Mouse (Mus musculus) hindbrain, postnatal 0 days (tissue): Measurements from ENCODE around the gene Specc1l. TPM values are rescaled to one million over a fixed set of nuclear protein-coding genes. Genes with fewer than 3 reads are reported as not detected.

ENCODE experiments used
- ATAC-seq: fragments of 200-750 bp; cut with Nextera tagmentation; 2 replicates; pipeline ENCODE4 v1.8.0; 2017; ENCODE audit warnings: mild to moderate bottlenecking, moderate TSS enrichment, moderate library complexity
- DNase-seq: peaks from one replicate; pipeline ENCODE4 v3.0.0-alpha.2; 2015; ENCODE audit warnings: low spot score
- H3K27ac ChIP-seq: fragments of 300-500 bp; sonication (generic); 2 replicates; pipeline ENCODE4 v1.5.1; 2014; ENCODE audit warnings: mild to moderate bottlenecking
- H3K27me3 ChIP-seq: fragments of 300-500 bp; sonication (generic); 2 replicates; pipeline ENCODE4 v1.6.1; 2014; ENCODE audit warnings: low read length, mixed read lengths; ENCODE audit not compliant: insufficient read depth
- H3K36me3 ChIP-seq: fragments of 300-500 bp; sonication (generic); 2 replicates; pipeline ENCODE4 v1.6.1; 2014; ENCODE audit warnings: low read length, mixed read lengths; ENCODE audit not compliant: insufficient read depth
- H3K4me1 ChIP-seq: fragments of 300-500 bp; sonication (generic); 2 replicates; pipeline ENCODE4 v1.6.1; 2014; ENCODE audit warnings: antibody characterized with exemption, low read length, mixed read lengths; ENCODE audit not compliant: insufficient read depth
- H3K4me2 ChIP-seq: fragments of 300-500 bp; sonication (generic); 2 replicates; pipeline ENCODE4 v1.6.1; 2014; ENCODE audit warnings: low read depth, mild to moderate bottlenecking, low read length, moderate library complexity, mixed read lengths
- H3K4me3 ChIP-seq: fragments of 300-500 bp; sonication (generic); 2 replicates; pipeline ENCODE4 v1.5.1; 2014; ENCODE audit warnings: low read length
- H3K9ac ChIP-seq: fragments of 300-500 bp; sonication (generic); replicated peaks from 2 replicates; pipeline ENCODE4 v1.6.1; 2014; ENCODE audit warnings: mild to moderate bottlenecking, low read length, moderate library complexity, mixed read lengths
- H3K9me3 ChIP-seq: fragments of 300-500 bp; sonication (generic); 2 replicates; pipeline ENCODE4 v1.6.1; 2016; ENCODE audit warnings: low read length, mixed read lengths
- CTCF ChIP-seq: IDR thresholded peaks from 2 replicates; pipeline ENCODE4 v1.5.1; 2016; ENCODE audit warnings: antibody characterized with exemption, control low read depth, low read depth
- WGBS: fragments of 180-500 bp; shearing (Covaris S2); extraction: QIAGEN DNeasy Blood & Tissue Kit; methylation state at CpG from one replicate; pipeline ENCODE4 v1.1.7; 2014; 5-methylcytosine and 5-hydroxymethylcytosine counted together
- polyA plus RNA-seq: library from polyadenylated mRNA; unstranded; fragments of >200 nt; fragmentation: Nextera tagmentation; extraction: Ambion mirVana; gene quantifications from 2 replicates; pipeline ENCODE4 v1.2.1, GENCODE M21; 2015
- total RNA-seq: library from RNA; depleted of rRNA; stranded (reverse); fragments of >200 nt; gene quantifications from 2 replicates; pipeline ENCODE4 v1.2.3, GENCODE M21; 2014

Specc1l gene
- total and polyA plus RNA-seq, 2 experiments from 2014 or later: 22.3 to 42.2 TPM

DNA sequence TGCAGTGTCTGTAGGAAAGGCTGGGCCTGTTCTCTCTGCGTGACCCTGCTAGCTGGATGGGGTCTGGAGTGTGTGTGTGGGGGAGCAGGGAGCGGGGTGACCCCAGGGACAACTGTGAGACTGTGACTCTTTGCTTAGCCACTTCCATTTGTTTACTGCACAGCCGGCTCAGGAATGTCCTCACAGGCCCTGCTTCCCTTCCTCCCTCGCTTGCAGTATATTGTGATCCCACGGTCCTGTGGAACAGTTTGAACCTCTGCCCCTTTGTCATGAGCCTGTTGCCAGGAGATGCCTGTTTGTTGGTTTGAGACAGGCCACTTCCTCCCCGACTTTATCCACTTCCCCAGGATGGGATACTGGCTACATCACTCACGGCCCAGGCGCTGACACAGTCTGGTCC, 35.4 kb upstream of the Specc1l start:
- H3K9me3 ChIP-seq: no peaks in the 10 kb centered on the region
- TF ChIP-seq CTCF: no peak
- ATAC-seq (no peak), DNase-seq (no peak)
- no peaks in the 10 kb centered on the region for H3K4me1 ChIP-seq
- no peak overlapping the region for H3K4me3 ChIP-seq
- H3K27ac ChIP-seq: no peak overlapping the region
- 82% methylated on average over 8 of the region's 8 CpGs for WGBS
- peaks cover 63% of the 10 kb centered on the region for H3K36me3 ChIP-seq
- H3K4me2 ChIP-seq: no peak overlapping the region
- H3K9ac ChIP-seq: no peak overlapping the region
- H3K27me3 ChIP-seq: no peaks in the 10 kb centered on the region

DNA sequence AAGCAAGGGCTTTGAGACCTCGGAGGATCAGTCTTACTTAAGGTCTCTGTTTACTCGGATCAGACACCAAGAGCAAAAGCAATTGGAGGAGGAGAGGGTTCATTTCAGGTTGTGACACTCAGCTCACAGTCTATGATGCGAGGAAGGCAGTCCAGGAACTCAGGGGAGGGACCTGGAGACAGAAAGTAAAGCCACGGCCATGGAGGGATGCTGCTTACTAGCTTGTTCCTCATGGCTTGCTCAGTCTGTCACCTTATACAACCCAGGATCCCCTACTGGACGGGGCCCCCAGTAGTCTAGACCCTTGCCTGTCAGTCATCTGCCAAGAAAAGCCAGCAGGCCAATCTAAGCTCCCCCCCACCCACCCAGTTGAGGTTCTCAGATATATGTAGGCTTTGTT, 33.0 kb upstream of the Specc1l start:
- Histone ChIP-seq H3K27me3 (no peaks in the 10 kb centered on the region), H3K4me2 (no peak overlapping the region), H3K27ac (no peak overlapping the region), H3K4me3 (no peak overlapping the region), H3K4me1 (no peaks in the 10 kb centered on the region), H3K9ac (no peak overlapping the region), H3K9me3 (no peaks in the 10 kb centered on the region), H3K36me3 (peaks cover 77% of the 10 kb centered on the region)
- TF ChIP-seq CTCF: no peak
- ATAC-seq (no peak), DNase-seq (no peak)
- 90% methylated on average over 5 of the region's 5 CpGs for WGBS

DNA sequence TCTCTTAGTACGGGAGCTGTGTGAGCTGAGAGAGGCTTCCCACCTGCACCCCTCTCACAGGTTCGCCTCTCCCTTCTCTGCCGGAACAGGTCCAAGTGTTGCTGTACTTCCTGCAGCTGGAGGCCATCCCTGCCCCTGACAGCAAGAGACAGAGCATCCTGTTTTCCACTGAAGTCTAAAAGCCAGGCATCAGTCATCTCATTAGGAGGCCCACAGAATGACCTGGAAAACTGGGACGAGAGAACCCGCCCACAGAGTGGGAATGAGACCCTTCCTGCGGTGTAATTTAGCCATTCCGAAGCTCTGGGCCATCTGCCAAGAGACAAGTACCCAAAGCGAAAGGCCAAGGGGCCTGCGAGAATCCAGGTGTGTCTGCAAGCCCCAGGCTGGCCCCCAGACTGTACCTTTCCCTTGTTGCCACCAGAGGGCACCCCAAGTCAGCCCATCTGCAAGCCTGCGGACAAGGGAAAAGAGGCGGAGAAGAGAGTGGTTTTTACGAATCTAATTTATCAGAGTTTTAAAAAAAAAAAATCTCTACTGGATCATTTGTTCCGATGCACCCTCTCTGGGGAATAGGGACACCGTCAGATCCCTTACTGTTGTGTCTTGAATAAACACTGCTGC, 29.6 kb upstream of the Specc1l start:
- Histone ChIP-seq H3K9me3 (no peaks in the 10 kb centered on the region), H3K9ac (no peak overlapping the region), H3K4me1 (no peaks in the 10 kb centered on the region), H3K27me3 (no peaks in the 10 kb centered on the region), H3K4me3 (no peak overlapping the region), H3K4me2 (no peak overlapping the region), H3K27ac (0 out of 2 replicates have a peak overlapping the region, but pooled peaks have one; percentile 7), H3K36me3 (peaks cover 61% of the 10 kb centered on the region)
- TF ChIP-seq CTCF: peak; percentile 91
- DNase-seq: peak; percentile 80
- 33% methylated on average over 14 of the region's 14 CpGs for WGBS
- ATAC-seq: peak; percentile 77

DNA sequence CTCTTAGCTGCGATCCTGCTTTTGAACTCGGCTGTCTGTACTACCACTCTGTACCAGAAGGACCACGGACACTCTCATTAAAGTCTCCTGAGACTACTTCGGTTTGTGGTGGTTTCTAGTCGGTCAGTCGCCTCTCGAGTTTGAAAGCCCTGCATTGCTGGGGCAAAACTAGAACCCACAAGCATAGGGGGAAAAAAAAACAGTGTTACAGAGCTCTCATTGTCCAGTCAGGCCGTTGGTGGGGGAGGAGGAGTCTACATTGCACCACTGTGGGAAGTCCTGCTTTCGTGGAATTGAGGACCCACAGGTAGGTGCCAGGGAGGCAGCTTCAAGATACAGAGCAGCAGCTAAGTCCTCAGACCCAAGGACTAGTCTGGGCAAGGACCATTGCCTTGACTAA, 27.0 kb upstream of the Specc1l start:
- no peak overlapping the region for H3K9ac ChIP-seq
- 90% methylated on average over 9 of the region's 9 CpGs for WGBS
- H3K36me3 ChIP-seq: peaks cover 35% of the 10 kb centered on the region
- H3K27me3 ChIP-seq: no peaks in the 10 kb centered on the region
- H3K4me3 ChIP-seq: no peak overlapping the region
- H3K27ac ChIP-seq: no peak overlapping the region
- no peaks in the 10 kb centered on the region for H3K4me1 ChIP-seq
- no peak for TF ChIP-seq CTCF
- no peaks in the 10 kb centered on the region for H3K9me3 ChIP-seq
- ATAC-seq: no peak
- DNase-seq: no peak
- no peak overlapping the region for H3K4me2 ChIP-seq

DNA sequence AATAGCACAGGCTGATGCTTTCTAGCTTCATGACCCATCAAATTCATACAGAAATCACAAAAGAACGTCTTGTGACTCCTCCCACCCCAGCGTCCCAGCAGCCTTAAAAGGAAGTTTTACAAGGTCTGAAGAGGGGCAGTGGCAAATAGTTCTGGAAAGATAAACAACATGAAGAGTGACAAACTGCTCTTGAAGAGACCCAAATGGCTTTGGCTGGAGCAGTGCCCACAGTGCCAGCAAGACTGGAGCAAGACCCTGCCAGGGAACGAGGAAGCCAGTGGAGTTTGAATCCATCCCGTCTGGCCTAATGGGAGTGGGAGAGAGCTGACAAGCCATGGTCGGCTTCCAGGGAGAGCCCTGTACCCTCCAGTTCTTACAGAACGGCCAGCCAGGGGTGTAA, 25.3 kb upstream of the Specc1l start:
- no peaks in the 10 kb centered on the region for H3K27me3 ChIP-seq
- DNase-seq (no peak), ATAC-seq (no peak)
- TF ChIP-seq CTCF: no peak
- H3K9ac ChIP-seq: no peak overlapping the region
- no peaks in the 10 kb centered on the region for H3K9me3 ChIP-seq
- 40% methylated on average over 6 of the region's 6 CpGs for WGBS
- H3K36me3 ChIP-seq: peaks cover 21% of the 10 kb centered on the region
- H3K4me2 ChIP-seq: no peak overlapping the region
- H3K4me3 ChIP-seq: no peak overlapping the region
- H3K27ac ChIP-seq: no peak overlapping the region
- no peaks in the 10 kb centered on the region for H3K4me1 ChIP-seq

DNA sequence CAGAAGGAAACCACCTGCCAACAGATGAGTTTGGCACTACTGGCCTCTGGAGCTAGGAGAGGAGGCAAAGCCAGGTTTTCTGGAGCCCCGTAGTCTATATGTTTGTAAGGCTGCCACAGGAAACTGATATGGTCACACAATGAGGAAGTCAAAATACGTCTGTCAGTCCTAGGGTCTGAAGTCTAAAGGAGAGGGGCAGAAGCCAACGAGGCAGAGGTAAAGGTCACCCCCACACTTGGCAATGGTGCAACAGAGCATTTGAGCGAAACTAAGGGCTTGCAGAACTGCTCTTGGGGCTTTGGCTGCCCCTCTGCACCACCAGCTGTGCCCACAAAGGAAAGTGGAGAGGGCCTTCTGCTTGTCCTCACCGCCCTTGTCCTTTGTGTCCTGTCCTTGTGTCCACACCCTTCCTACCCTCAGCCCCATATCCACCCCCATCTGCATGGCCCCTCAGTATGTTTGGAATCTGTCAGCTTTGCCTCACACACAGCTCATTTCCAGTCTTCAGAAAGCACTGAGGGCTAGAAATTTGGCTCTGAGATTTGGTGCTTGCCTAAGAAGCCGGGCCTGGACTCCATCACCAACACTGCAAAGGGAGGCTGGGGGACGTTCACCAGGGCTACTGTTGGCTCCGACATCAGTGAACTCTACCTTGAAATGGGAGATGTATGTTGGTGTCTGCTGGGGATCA, 24.4 kb upstream of the Specc1l start:
- TF ChIP-seq CTCF: no peak
- H3K9ac ChIP-seq: no peak overlapping the region
- 0 out of 2 replicates have a peak, but pooled peaks cover 13% of the 10 kb centered on the region for H3K36me3 ChIP-seq
- no peaks in the 10 kb centered on the region for H3K4me1 ChIP-seq
- no peak for ATAC-seq
- no peak overlapping the region for H3K4me2 ChIP-seq
- DNase-seq: no peak
- H3K27ac ChIP-seq: no peak overlapping the region
- WGBS: 66% methylated on average over 8 of the region's 8 CpGs
- no peaks in the 10 kb centered on the region for H3K27me3 ChIP-seq
- H3K4me3 ChIP-seq: no peak overlapping the region
- no peaks in the 10 kb centered on the region for H3K9me3 ChIP-seq

DNA sequence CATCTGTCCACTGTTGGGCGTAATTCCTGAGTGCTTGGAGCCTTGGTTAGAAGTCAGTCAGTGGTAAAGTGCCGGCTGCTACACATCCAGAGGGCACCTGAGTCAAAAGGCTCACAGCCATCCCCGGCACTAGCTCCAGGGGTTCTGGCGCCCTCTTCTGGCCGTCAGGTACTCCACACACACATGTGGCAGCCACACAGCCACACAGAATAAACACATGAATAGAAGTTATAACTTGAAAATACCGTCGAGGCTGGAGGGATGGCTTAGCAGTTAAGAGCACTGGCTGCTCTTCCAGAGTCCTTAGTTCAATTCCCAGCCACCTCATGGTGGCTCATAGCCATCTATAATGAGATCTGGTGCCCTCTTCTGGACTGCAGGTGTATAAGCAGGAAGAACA, 20.2 kb upstream of the Specc1l start:
- H3K4me1 ChIP-seq: no peaks in the 10 kb centered on the region

More for the DNA sequence above, 20.2 kb upstream of the Specc1l start:
- TF ChIP-seq CTCF: peak; percentile 40
- H3K27ac ChIP-seq: no peak overlapping the region
- H3K9me3 ChIP-seq: no peaks in the 10 kb centered on the region
- no peak overlapping the region for H3K4me2 ChIP-seq
- 53% methylated on average over 7 of the region's 7 CpGs for WGBS
- no peaks in the 10 kb centered on the region for H3K27me3 ChIP-seq
- H3K9ac ChIP-seq: no peak overlapping the region
- DNase-seq (no peak), ATAC-seq (no peak)
- H3K36me3 ChIP-seq: no peaks in the 10 kb centered on the region
- H3K4me3 ChIP-seq: no peak overlapping the region
